Comparison of ENCODE assay signal across 8 mouse cellular contexts in the genomic region with DNA sequence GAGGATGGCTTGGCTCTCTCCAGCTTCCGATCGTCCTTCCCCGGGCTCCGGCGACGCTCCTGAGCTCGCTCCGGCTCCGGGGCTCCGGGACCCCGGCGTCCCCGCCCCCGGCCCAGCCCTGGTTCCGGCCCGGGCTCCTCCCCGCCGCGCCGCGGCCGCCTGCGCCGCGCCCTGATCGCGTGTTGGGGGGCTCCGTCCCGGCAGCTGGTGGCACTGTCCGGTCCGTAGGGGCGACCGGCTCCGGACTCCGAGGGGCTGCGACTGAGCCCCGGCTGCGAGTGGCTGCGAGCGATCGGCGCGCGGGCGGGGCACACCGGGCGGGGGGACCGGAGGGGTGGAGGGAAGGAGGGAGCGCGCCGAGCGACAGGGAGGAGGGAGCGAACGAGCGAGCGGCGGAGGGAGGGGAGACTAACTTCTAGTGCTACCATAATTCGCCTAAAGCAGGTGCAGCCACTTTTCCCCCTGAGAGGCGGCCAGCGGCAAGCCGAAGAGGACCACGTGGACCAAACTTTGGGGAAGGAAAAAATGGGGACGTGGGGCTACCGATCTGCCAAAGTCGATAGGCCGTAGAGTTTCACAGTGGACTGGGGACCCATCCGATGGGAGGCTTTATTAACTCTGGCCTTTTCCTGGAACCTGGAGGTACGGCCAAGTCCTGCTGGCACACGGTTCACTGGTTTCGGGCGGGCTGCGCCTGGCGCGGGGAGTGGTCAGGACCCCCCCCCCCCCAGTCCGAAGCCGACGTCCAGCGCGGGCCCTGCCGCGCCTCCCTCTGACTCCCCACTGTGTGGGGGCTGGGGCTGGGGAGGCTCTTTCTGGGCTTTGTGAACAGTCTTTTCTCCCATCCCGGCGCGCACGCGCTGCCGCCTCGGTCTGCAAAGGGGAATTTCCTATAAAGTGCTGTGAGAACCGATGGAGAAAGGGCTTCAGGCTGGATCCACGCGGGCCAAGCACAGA. TPM values are rescaled to one million over a fixed set of nuclear protein-coding genes. Genes with fewer than 3 reads are reported as not detected.
DNase-seq lines count a peak whose midpoint lies in the region; ATAC-seq and TF ChIP-seq lines count a peak whose summit lies in the region.

A gene (minus strand): TSS at position 263 of the 957 bp plus-strand sequence.

- peak within 1 kb of the TSS; percentile 89 for H3K4me3 ChIP-seq in C2C12 (ENCODE audit: insufficient read depth, poor library complexity, severe bottlenecking)
- peak within 1 kb of the TSS; percentile 97 for H3K4me3 ChIP-seq in bone marrow macrophage, adult 2 months (ENCODE audit: insufficient read depth, low read length)
- peak within 1 kb of the TSS; percentile 70 for H3K4me3 ChIP-seq in embryonic fibroblast, embryonic 13.5 days (ENCODE audit: insufficient read depth, low read length)
- H3K4me3 ChIP-seq in heart, embryonic 11.5 days (ENCODE audit: low read depth, low read length): peak within 1 kb of the TSS; percentile 93
- peak within 1 kb of the TSS; percentile 96 for H3K4me3 ChIP-seq in kidney, embryonic 15.5 days (replicated peaks)
- H3K4me3 ChIP-seq in liver, embryonic 11.5 days (ENCODE audit: low read depth, low read length): peak within 1 kb of the TSS; percentile 94
- H3K4me3 ChIP-seq in myocyte: peak within 1 kb of the TSS; percentile 66

- no peaks in the 10 kb centered on the region for H3K9me3 ChIP-seq in heart, embryonic 11.5 days (replicated peaks; ENCODE audit: control insufficient read depth, low read length)
- no peaks in the 10 kb centered on the region for H3K9me3 ChIP-seq in kidney, embryonic 15.5 days (replicated peaks)
- no peaks in the 10 kb centered on the region for H3K9me3 ChIP-seq in liver, embryonic 11.5 days (ENCODE audit: control insufficient read depth, low read length)

- peaks cover 8% of the 10 kb centered on the region; the same call in 1 of the 2 replicates for H3K4me1 ChIP-seq in bone marrow macrophage, adult 2 months (ENCODE audit: control insufficient read depth, insufficient read depth, low read length)
- H3K4me1 ChIP-seq in embryonic fibroblast, embryonic 13.5 days (ENCODE audit: control insufficient read depth, insufficient read depth, low read length): peaks cover 4% of the 10 kb centered on the region; the same call in 1 of the 2 replicates
- peaks cover 26% of the 10 kb centered on the region for H3K4me1 ChIP-seq in heart, embryonic 11.5 days (ENCODE audit: control insufficient read depth, insufficient read depth, low read length)
- H3K4me1 ChIP-seq in kidney, embryonic 15.5 days: peaks cover 59% of the 10 kb centered on the region
- peaks cover 26% of the 10 kb centered on the region for H3K4me1 ChIP-seq in liver, embryonic 11.5 days (replicated peaks; ENCODE audit: control insufficient read depth, insufficient read depth, low read length)

- under 1% methylated on average over 83 of the region's 91 CpGs for whole genome bisulfite sequencing in heart, embryonic 11.5 days (ENCODE audit: insufficient replicate concordance)
- under 1% methylated on average over 86 of the region's 91 CpGs for WGBS in kidney, embryonic 15.5 days
- under 1% methylated on average over 88 of the region's 91 CpGs for WGBS in liver, embryonic 11.5 days

- peaks cover 37% of the 10 kb centered on the region for H3K79me3 ChIP-seq in C2C12 (ENCODE audit: low read depth)

- H3K27ac ChIP-seq in bone marrow macrophage, adult 2 months (ENCODE audit: insufficient read depth, low read depth, low read length): peak within 1 kb of the TSS; percentile 66
- H3K27ac ChIP-seq in embryonic fibroblast, embryonic 13.5 days (ENCODE audit: insufficient read depth, low read length): peak within 1 kb of the TSS; percentile 73
- peak within 1 kb of the TSS; percentile 97 for H3K27ac ChIP-seq in heart, embryonic 11.5 days (ENCODE audit: low read depth, low read length)
- peak within 1 kb of the TSS; percentile 98 for H3K27ac ChIP-seq in kidney, embryonic 15.5 days
- H3K27ac ChIP-seq in liver, embryonic 11.5 days (ENCODE audit: low read depth, low read length): peak within 1 kb of the TSS; percentile 93

- H3K9ac ChIP-seq in heart, embryonic 11.5 days (ENCODE audit: low read depth, low read length): peak within 1 kb of the TSS; percentile 95
- H3K9ac ChIP-seq in kidney, embryonic 15.5 days: peak within 1 kb of the TSS; percentile 95
- peak within 1 kb of the TSS; percentile 91 for H3K9ac ChIP-seq in liver, embryonic 11.5 days (ENCODE audit: low read depth, low read length)

- peak; percentile 92 for DNase-seq in liver, embryonic 11.5 days (ENCODE audit: low spot score)
- DNase-seq in spleen, postnatal 4 days (ENCODE audit: low spot score in 2 of 2): peak; percentile 77 to 87

- no peak for TF ChIP-seq POLR2A in bone marrow macrophage, adult 2 months (IDR thresholded peaks at IDR 0.05; ENCODE audit: borderline replicate concordance, low read depth, low read length)
- peak; percentile 74 for TF ChIP-seq POLR2A in embryonic fibroblast, embryonic 13.5 days (IDR thresholded peaks at IDR 0.05; ENCODE audit: low read depth, low read length)
- peak; percentile 77 for TF ChIP-seq POLR2A in myocyte (IDR thresholded peaks at IDR 0.05; ENCODE audit: insufficient read length, low read depth)

- ATAC-seq in heart, embryonic 11.5 days (replicated peaks; ENCODE audit: insufficient number of reproducible peaks, low FRiP score, low TSS enrichment): peak; percentile 83
- ATAC-seq in kidney, embryonic 15.5 days (replicated peaks; ENCODE audit: low FRiP score): peak; percentile 85
- peak; percentile 87 for ATAC-seq in liver, embryonic 11.5 days (replicated peaks; ENCODE audit: low FRiP score)

- peak within 1 kb of the TSS; percentile 97 for H3K4me2 ChIP-seq in heart, embryonic 11.5 days
- H3K4me2 ChIP-seq in kidney, embryonic 15.5 days: peak within 1 kb of the TSS; percentile 93
- H3K4me2 ChIP-seq in liver, embryonic 11.5 days: peak within 1 kb of the TSS; percentile 99
- peak within 1 kb of the TSS; percentile 82 for H3K4me2 ChIP-seq in myocyte (ENCODE audit: low read depth)

- H3ac ChIP-seq in C2C12 (ENCODE audit: control insufficient read depth, insufficient read length, low read depth) (peak within 1 kb of the TSS; percentile 99), myocyte (ENCODE audit: control insufficient read depth, insufficient read length) (peak within 1 kb of the TSS; percentile 91)

- H3K79me2 ChIP-seq in C2C12 (ENCODE audit: control insufficient read depth, insufficient read depth) (peaks cover 46% of the 10 kb centered on the region), myocyte (ENCODE audit: control insufficient read depth, insufficient read depth) (peaks cover 38% of the 10 kb centered on the region)

- peaks cover 2% of the 10 kb centered on the region for H3K36me3 ChIP-seq in C2C12 (ENCODE audit: control insufficient read depth, insufficient read depth)
- H3K36me3 ChIP-seq in heart, embryonic 11.5 days (ENCODE audit: control insufficient read depth, insufficient read depth, low read length): no peaks in the 10 kb centered on the region
- H3K36me3 ChIP-seq in kidney, embryonic 15.5 days: no peaks in the 10 kb centered on the region
- peaks cover 1% of the 10 kb centered on the region; the same call in 1 of the 2 replicates for H3K36me3 ChIP-seq in liver, embryonic 11.5 days (ENCODE audit: control insufficient read depth, insufficient read depth, low read length)
- H3K36me3 ChIP-seq in myocyte (ENCODE audit: control insufficient read depth, insufficient read depth): no peaks in the 10 kb centered on the region

- no peaks in the 10 kb centered on the region for H3K27me3 ChIP-seq in C2C12 (ENCODE audit: control insufficient read depth, insufficient read depth, insufficient read length)
- H3K27me3 ChIP-seq in heart, embryonic 11.5 days (ENCODE audit: control insufficient read depth, insufficient read depth, low read length): no peaks in the 10 kb centered on the region
- 0 out of 2 replicates have a peak, but pooled peaks cover 8% of the 10 kb centered on the region for H3K27me3 ChIP-seq in kidney, embryonic 15.5 days
- H3K27me3 ChIP-seq in liver, embryonic 11.5 days (replicated peaks; ENCODE audit: control insufficient read depth, insufficient read depth, low read length): peaks cover 24% of the 10 kb centered on the region
- no peaks in the 10 kb centered on the region for H3K27me3 ChIP-seq in myocyte (ENCODE audit: control insufficient read depth, insufficient read depth, insufficient read length)

- TF ChIP-seq CTCF in C2C12 (IDR thresholded peaks at IDR 0.05; ENCODE audit: control insufficient read depth, insufficient read depth, insufficient read length): no peak
- TF ChIP-seq CTCF in bone marrow macrophage, adult 2 months (IDR thresholded peaks at IDR 0.05; ENCODE audit: low read depth, low read length): no peak
- TF ChIP-seq CTCF in embryonic fibroblast, embryonic 13.5 days (IDR thresholded peaks at IDR 0.05; ENCODE audit: borderline replicate concordance, insufficient read depth, low read length): no peak

TF ChIP-seq in C2C12, 6 proteins besides CTCF, POLR2A, EP300 and RAD21:
- no peak for TF ChIP-seq FOSL1 (IDR thresholded peaks at IDR 0.05; ENCODE audit: insufficient read depth, low read length, poor library complexity, severe bottlenecking)
- no peak for TF ChIP-seq CEBPB (IDR thresholded peaks at IDR 0.05; ENCODE audit: low read depth)
- peak; percentile 73 for TF ChIP-seq USF1 (IDR thresholded peaks at IDR 0.05; ENCODE audit: low read depth)
- no peak for TF ChIP-seq MYOG (IDR thresholded peaks at IDR 0.05; ENCODE audit: control insufficient read depth, extremely low read depth, insufficient read length)
- peak; percentile 84 for TF ChIP-seq MAX (IDR thresholded peaks at IDR 0.05)

TF ChIP-seq in myocyte, 11 proteins besides CTCF, POLR2A, EP300 and RAD21:
- TF ChIP-seq POLR2AphosphoS2 (IDR thresholded peaks at IDR 0.05; ENCODE audit: insufficient read length, low read depth): peak; percentile 62
- no peak for TF ChIP-seq CEBPB (IDR thresholded peaks at IDR 0.05; ENCODE audit: insufficient read depth, poor library complexity, severe bottlenecking)
- no peak for TF ChIP-seq MYOD1 (IDR thresholded peaks at IDR 0.05; ENCODE audit: control insufficient read depth in 1 of 3, insufficient read length in 2 of 3, low read depth in 2 of 3)
- peak; percentile 65 for TF ChIP-seq USF1 (IDR thresholded peaks at IDR 0.05; ENCODE audit: low read depth)
- peak; percentile 83 for TF ChIP-seq MAX (IDR thresholded peaks at IDR 0.05; ENCODE audit: low read depth)
- no peak for TF ChIP-seq REST (IDR thresholded peaks at IDR 0.05; ENCODE audit: insufficient read depth, insufficient read length)
- TF ChIP-seq SRF (IDR thresholded peaks at IDR 0.05; ENCODE audit: control insufficient read depth, insufficient read length, low read depth): no peak

RNA-seq across cellular contexts. Expression of the gene that starts here (rescaled TPM):
- polyA plus RNA-seq in C2C12 (2012; fragmentation: generic; extraction: Trizol) (32.4 TPM), myocyte (2012; fragmentation: generic; extraction: Trizol) (24.7 TPM)
- 5.2 and 6.0 TPM in 2 replicates for polyA plus RNA-seq in bone marrow macrophage, adult 2 months (2012; ENCODE audit: insufficient read depth, insufficient read length, missing spikeins)
- 27.2 and 29.5 TPM in 2 replicates for polyA plus RNA-seq in embryonic fibroblast, embryonic 13.5 days (2011; ENCODE audit: insufficient read length, low read depth, missing spikeins)
- 15.6 and 21.1 TPM in 2 replicates for polyA plus RNA-seq in heart, embryonic 11.5 days (2014; fragmentation: Nextera tagmentation; extraction: Ambion mirVana)
- polyA plus RNA-seq in kidney, embryonic 15.5 days (2015; fragmentation: Nextera tagmentation; extraction: Ambion mirVana): 13.0 and 13.7 TPM in 2 replicates
- polyA plus RNA-seq in liver, embryonic 11.5 days (2014; fragmentation: Nextera tagmentation; extraction: Ambion mirVana): 21.3 and 21.6 TPM in 2 replicates

Comparison
In these comparisons a context has a peak if more than half of its experiments do, and no peak if none do; other contexts are left out.
1. Peak in every context shown above with its lines: DNase-seq, ATAC-seq, H3K4me3 ChIP-seq and H3K27ac ChIP-seq.